Mouse (Mus musculus) liver, adult 2 months (tissue): Measurements from ENCODE around the gene Gnai2. TPM values are rescaled to one million over a fixed set of nuclear protein-coding genes. Genes with fewer than 3 reads are reported as not detected.

Experiments used
- DNase-seq: peaks from one replicate; pipeline ENCODE4 v3.0.0-alpha.2; 2011; ENCODE audit warnings: low read depth, low spot score; ENCODE audit errors: extremely low read depth
- H3K27ac ChIP-seq: fragments of 200-500 bp; replicated peaks from 2 replicates; pipeline ENCODE4 v1.5.1; 2012; ENCODE audit warnings: low read depth, mild to moderate bottlenecking, control low read depth, inconsistent platforms, low read length; ENCODE audit not compliant: insufficient read depth
- H3K27me3 ChIP-seq: fragments of 200-500 bp; 2 replicates; pipeline ENCODE4 v1.6.1; 2012; ENCODE audit warnings: mild to moderate bottlenecking, moderate library complexity, low read length, inconsistent platforms; ENCODE audit not compliant: control insufficient read depth, insufficient read depth
- H3K36me3 ChIP-seq: fragments of 200-500 bp; 2 replicates; pipeline ENCODE4 v1.6.1; 2012; ENCODE audit warnings: low read length, inconsistent platforms; ENCODE audit not compliant: control insufficient read depth, insufficient read depth
- H3K4me1 ChIP-seq: fragments of 200-500 bp; 2 replicates; pipeline ENCODE4 v1.6.1; 2011; ENCODE audit warnings: low read length; ENCODE audit not compliant: control insufficient read depth, insufficient read depth
- H3K4me3 ChIP-seq: fragments of 200-500 bp; 2 replicates; pipeline ENCODE4 v1.5.1; 2011; ENCODE audit warnings: low read depth, mild to moderate bottlenecking, control low read depth, low read length, moderate library complexity; ENCODE audit not compliant: insufficient read depth
- H3K79me2 ChIP-seq: fragments of 200-500 bp; 2 replicates; pipeline ENCODE4 v1.6.1; 2012; ENCODE audit warnings: inconsistent platforms, mild to moderate bottlenecking, low read length, moderate library complexity; ENCODE audit not compliant: control insufficient read depth, insufficient read depth
- H3K9ac ChIP-seq: fragments of 200-500 bp; 2 replicates; pipeline ENCODE4 v1.6.1; 2012; ENCODE audit warnings: low read depth, mild to moderate bottlenecking, control low read depth, inconsistent platforms, low read length
- CTCF ChIP-seq: fragments of 200-500 bp; IDR thresholded peaks from 2 replicates; pipeline ENCODE4 v1.5.1; 2011; ENCODE audit warnings: low read depth, low read length, control low read depth
- POLR2A ChIP-seq: fragments of 200-500 bp; IDR thresholded peaks from 2 replicates; pipeline ENCODE4 v1.6.1; 2011; ENCODE audit warnings: low read length, control low read depth; ENCODE audit not compliant: insufficient read depth; ENCODE audit errors: extremely low read depth
- WGBS: fragments of 180-500 bp; shearing (Covaris S2); methylation state at CpG from one replicate; pipeline ENCODE4 v1.1.7; 2018; 5-methylcytosine and 5-hydroxymethylcytosine counted together
- polyA plus RNA-seq: library from polyadenylated mRNA; depleted of rRNA; stranded (reverse); fragments of >200 nt; gene quantifications from 2 replicates; pipeline ENCODE4 v1.2.3, GENCODE M21; 2012
- total RNA-seq: library from RNA; depleted of rRNA; stranded (reverse); fragments of >200 nt; gene quantifications from 2 replicates; pipeline ENCODE4 v1.2.3, GENCODE M21; 2014

The Gnai2 gene
- total and polyA plus RNA-seq, 2 experiments = 31.6 to 122 TPM

DNA sequence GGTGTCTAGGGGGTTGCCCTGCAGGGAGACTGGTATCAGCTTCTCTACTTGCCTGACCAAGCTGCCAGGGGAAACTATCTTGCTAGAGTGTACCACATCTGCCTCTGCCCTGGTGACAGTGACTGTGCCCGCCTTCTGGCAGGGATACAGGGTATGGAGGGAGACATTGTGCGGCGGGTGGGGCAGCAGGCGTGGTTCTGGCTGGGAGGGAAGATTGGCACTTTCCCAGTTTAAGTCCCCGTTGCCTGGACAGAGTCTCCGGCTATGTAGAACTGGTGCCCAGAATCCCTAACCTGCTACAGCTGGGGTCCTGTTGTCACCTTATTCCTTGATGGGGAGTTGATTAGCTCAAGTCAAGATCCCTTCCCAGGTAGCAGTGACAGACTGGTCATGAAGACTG, 2.7 kb downstream of the Gnai2 start:
- peaks cover 16% of the 10 kb centered on the region; the same call in 1 of the 2 replicates for H3K4me1 ChIP-seq
- H3K27me3 ChIP-seq = no peaks in the 10 kb centered on the region
- peaks cover 54% of the 10 kb centered on the region for H3K79me2 ChIP-seq
- peak overlapping the region; percentile 93 for H3K9ac ChIP-seq
- H3K36me3 ChIP-seq = no peaks in the 10 kb centered on the region
- H3K4me3 ChIP-seq = peak overlapping the region; percentile 79
- no peak for TF ChIP-seq CTCF
- no peak for TF ChIP-seq POLR2A
- no peak for DNase-seq
- 41% methylated on average over 6 of the region's 6 CpGs for WGBS
- H3K27ac ChIP-seq = peak overlapping the region; percentile 70

DNA sequence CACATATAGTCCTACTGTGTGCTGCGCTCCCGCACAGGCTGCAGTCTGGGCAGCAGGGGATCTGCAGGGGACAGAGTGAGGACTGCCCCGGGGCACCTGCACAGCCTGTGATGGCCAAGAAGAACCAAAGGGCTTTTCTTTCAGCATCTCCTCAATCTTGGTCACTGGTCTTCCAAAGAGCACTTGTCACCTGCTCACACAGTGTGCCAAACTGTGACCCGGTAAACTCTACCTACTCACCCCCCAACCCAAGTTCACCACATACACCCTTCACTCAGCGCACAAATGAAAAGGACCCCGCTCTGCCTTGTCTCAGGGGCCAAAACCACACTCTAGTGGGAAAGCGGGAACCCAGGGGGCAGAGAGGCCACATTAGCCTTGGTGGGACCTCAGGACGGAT, 3.3 kb downstream of the Gnai2 start:
- DNase-seq = no peak
- Histone ChIP-seq H3K79me2 (peaks cover 57% of the 10 kb centered on the region), H3K27ac (no peak overlapping the region), H3K9ac (0 out of 2 replicates have a peak overlapping the region, but pooled peaks have one; percentile 10), H3K36me3 (no peaks in the 10 kb centered on the region), H3K4me1 (peaks cover 16% of the 10 kb centered on the region; the same call in 1 of the 2 replicates), H3K4me3 (no peak overlapping the region), H3K27me3 (no peaks in the 10 kb centered on the region)
- TF ChIP-seq POLR2A (no peak), CTCF (no peak)
- 86% methylated on average over 8 of the region's 8 CpGs for WGBS

DNA sequence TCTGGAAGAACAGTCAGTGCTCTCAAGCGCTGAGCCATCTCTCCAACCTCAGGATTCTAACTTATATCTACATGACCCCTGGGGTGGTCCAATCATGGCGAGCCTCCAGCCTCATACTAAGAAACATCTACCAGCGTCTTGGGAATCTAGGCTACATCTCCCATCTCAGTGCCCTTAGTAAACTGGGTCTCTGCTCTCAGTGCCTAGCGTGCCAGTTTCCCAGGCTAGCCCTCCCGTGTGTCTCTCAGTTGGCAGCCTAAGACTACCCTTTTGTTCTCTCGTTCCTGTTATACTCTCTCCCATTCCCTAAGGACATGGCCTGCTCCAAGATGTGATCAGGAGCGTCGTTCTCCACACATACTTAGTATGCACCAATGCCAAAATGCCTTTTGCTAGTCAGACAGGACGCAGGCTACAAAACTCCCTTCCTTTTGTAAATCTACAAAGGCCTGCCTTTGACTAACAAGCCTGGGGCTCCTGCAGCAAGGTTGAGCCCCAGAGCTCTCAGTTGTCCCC, 3.8 kb downstream of the Gnai2 start:
- peaks cover 62% of the 10 kb centered on the region for H3K79me2 ChIP-seq
- no peak overlapping the region for H3K27ac ChIP-seq
- H3K27me3 ChIP-seq = no peaks in the 10 kb centered on the region
- H3K36me3 ChIP-seq = no peaks in the 10 kb centered on the region
- 73% methylated on average over 9 of the region's 9 CpGs for WGBS
- H3K4me1 ChIP-seq = peaks cover 16% of the 10 kb centered on the region; the same call in 1 of the 2 replicates
- no peak for TF ChIP-seq CTCF
- no peak for TF ChIP-seq POLR2A
- no peak overlapping the region for H3K9ac ChIP-seq
- no peak for DNase-seq
- H3K4me3 ChIP-seq = no peak overlapping the region

DNA sequence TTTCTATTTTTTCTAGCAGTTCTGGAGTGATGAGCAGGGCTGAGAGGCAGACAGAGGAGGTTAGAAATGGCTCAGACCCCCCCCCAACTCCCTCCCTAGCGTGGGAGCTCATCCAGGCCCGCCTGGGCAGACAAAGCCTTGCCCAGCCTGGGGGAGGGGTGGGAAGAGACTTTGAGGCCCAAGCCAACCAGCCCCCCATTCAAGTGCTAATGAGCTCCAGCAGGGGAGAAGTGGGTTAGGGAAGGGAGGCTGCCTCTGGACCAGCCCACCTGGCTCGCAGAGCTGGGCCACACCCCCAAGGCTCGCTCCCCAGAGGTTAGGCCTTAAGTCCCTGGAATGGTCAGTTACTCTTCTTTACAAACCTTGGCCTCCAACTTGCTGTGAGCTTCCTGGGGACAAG, 4.6 kb downstream of the Gnai2 start:
- no peak for DNase-seq
- TF ChIP-seq CTCF (no peak), POLR2A (no peak)
- Histone ChIP-seq H3K79me2 (peaks cover 69% of the 10 kb centered on the region), H3K27ac (no peak overlapping the region), H3K36me3 (no peaks in the 10 kb centered on the region), H3K4me1 (peaks cover 13% of the 10 kb centered on the region; the same call in 1 of the 2 replicates), H3K27me3 (no peaks in the 10 kb centered on the region), H3K9ac (no peak overlapping the region), H3K4me3 (no peak overlapping the region)
- WGBS = 59% methylated on average over 4 of the region's 4 CpGs

DNA sequence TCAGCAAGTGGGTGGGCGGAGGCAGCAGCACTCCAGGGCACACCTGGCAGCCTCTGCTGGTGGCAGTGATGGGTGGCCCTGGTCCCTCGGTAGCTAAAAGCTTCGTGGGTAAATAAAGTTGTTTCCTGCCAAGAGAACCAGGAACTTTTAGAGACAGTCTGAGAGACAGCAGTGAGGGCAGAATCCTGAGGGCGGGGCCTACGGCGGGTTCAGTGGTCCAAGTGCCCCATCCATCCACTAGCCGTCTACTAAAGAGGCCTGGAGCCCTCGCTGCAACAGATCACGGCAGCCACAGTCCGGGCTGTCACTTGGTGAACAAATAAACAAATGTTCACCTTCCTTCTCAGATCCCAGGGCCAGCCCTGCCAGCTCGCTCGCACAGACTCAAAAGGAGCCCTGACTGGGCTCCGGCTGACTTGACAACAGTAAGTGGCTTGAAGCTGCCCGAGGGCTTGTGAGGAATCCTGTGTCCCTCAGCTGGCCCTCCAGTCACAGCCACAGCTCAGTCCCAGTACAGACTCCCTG, 5.2 kb downstream of the Gnai2 start:
- Histone ChIP-seq H3K36me3 (no peaks in the 10 kb centered on the region), H3K27ac (peak overlapping the region; percentile 10; the same call in 1 of the 2 replicates), H3K27me3 (no peaks in the 10 kb centered on the region), H3K4me3 (peak overlapping the region; percentile 9; the same call in 1 of the 2 replicates), H3K79me2 (peaks cover 73% of the 10 kb centered on the region), H3K4me1 (peaks cover 14% of the 10 kb centered on the region; the same call in 1 of the 2 replicates), H3K9ac (no peak overlapping the region; the same call in 1 of the 2 replicates)
- WGBS = 51% methylated on average over 14 of the region's 14 CpGs
- TF ChIP-seq POLR2A = no peak
- no peak for TF ChIP-seq CTCF
- no peak for DNase-seq

DNA sequence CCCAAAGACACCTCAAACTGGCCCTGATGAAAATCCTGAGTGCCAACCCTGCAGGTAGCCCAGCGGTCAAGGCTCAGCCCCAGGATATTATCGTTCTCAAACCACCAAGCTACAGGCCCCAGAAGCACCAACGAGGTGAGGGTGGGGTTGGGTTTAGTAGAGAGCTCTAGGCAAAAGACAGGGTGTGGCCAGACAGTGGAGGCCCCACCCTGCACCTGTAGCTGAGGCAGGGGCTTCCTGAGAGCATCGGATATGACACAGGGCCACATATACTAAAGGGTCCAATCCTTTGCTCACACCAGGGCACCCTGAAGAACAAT, 5.8 kb downstream of the Gnai2 start:
- WGBS = 65% methylated on average over 4 of the region's 4 CpGs
- Histone ChIP-seq H3K79me2 (peaks cover 75% of the 10 kb centered on the region), H3K4me1 (peaks cover 17% of the 10 kb centered on the region), H3K27me3 (no peaks in the 10 kb centered on the region), H3K4me3 (no peak overlapping the region), H3K9ac (peak overlapping the region; percentile 33), H3K27ac (peak overlapping the region; percentile 12), H3K36me3 (no peaks in the 10 kb centered on the region)
- no peak for TF ChIP-seq POLR2A
- TF ChIP-seq CTCF = no peak
- no peak for DNase-seq
